Mouse (Mus musculus): ENCODE measurements at regions not wholly inside any gene's neighbourhood (a gene's known extent, or its start where the extent isn't known, plus 50 kb on each side); places are given as distances from the start of the nearest gene placed in this dataset.

DNA sequence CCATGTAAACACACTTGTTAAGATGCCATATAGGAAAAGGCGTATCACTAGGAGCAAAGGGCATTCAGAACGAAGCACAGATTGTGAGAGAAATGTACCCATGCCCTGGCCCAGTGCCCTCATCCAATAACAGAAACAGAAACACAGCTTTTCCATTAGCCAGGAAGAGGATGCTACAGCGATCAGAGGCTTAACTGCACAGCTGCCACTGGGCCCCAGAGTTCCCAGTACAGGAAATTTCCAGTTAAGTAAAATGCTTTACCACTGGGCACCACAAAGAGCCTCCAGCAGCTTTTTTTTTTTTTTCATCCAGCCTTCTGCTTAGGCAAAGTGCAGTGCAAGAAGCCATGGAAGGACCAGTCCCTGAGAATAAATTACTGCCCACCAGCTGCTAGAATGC lies 325.6 kb upstream of the Arid1b start:
- DNase-seq (ENCODE audit: low spot score), result no peak

DNA sequence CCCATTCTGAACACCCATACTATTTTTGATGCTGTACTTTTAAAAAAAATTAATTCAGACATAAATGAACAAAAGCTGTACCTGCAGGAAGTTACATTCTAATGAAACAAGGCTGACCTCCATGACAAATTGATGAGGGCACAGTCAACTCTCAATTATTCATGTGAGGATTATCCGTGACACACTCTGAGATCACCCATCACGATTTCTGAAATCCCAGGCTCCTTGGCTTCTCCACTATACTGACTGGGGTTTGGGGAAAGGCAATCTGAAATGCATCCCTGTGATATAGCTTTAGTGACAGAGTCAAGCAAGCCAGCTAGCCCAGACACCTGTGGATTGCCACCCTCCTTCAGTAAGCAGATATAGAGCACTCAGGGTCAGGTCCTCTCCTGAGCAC lies 320.9 kb upstream of the Arid1b start:
- DNase-seq (ENCODE audit: low spot score), result no peak

GRCm38 (mm10) chr17:4706421-4706820 lies 287.7 kb upstream of the Arid1b start:
- no peak for DNase-seq (ENCODE audit: low spot score)

DNA sequence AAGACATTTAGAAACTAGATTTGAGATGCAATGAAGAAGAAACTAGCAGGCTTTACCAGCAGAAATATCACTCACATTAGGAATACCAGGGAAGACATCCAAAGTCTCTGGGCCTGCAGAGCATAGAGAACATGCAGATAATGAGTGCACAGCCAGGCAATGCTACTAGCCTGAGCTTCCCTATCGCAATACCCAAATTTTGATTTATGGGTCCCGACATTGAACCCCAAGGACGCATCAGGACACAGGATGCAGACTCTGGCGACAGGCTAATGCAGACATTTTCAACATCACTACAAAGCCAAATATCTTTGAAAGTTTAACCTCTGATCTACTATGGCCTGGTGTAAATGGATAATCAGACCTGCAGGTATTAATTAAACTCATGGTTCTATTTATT lies 273.1 kb upstream of the Arid1b start:
- DNase-seq (ENCODE audit: low spot score), result no peak

- no peak for DNase-seq (ENCODE audit: low spot score)
These were observed 270.1 kb upstream of the Arid1b start for GRCm38 (mm10) chr17:4724031-4724430.

DNA sequence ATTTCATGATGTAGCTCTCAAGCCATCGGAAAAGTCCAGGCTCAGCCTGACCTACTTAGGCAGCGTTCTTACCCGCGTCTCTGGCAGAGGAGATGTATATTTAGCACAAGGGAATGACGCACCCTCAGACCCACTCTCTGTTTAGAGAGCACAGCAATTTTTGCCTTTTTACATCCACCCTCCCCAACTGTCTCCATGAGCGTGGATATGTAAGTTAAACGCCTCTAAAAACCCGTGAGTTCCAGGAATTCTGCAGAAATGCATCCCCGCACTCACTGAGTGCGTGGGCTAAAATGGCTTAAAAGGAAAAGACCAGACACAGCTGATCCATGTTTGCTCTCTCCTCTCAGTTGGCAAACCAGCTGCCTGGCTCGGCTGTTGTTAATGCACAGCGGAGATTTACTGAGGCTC lies 267.8 kb upstream of the Arid1b start:
- no peak for DNase-seq (ENCODE audit: low spot score)

DNA sequence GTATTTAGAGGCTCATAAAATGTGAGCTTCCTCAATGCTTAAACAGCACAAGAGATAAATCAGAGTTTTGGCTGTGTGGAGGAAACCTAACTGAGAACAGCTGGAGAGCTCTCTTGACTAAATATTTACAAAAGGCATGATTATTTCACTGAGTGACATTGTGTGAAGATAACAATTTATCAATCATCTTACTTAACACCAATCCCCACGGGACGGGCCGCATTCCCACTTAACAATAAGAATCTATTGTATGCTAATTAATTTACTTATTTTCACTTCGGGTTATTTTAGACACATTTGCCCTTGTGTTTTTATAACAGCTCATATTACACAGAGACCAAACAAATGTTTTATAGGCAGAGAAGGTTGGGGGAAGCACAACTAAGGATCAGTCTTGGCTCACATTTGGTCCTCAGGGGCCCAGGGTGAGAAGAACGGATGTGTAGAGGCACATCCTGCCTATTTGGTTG lies 259.7 kb upstream of the Arid1b start:
- no peak for DNase-seq (ENCODE audit: low spot score)

GRCm38 (mm10) chr17:4735185-4735584 lies 258.9 kb upstream of the Arid1b start:
- no peak for DNase-seq (ENCODE audit: low spot score)

- DNase-seq (ENCODE audit: low spot score), result no peak
These were observed 257.4 kb upstream of the Arid1b start for GRCm38 (mm10) chr17:4736689-4737088.

DNA sequence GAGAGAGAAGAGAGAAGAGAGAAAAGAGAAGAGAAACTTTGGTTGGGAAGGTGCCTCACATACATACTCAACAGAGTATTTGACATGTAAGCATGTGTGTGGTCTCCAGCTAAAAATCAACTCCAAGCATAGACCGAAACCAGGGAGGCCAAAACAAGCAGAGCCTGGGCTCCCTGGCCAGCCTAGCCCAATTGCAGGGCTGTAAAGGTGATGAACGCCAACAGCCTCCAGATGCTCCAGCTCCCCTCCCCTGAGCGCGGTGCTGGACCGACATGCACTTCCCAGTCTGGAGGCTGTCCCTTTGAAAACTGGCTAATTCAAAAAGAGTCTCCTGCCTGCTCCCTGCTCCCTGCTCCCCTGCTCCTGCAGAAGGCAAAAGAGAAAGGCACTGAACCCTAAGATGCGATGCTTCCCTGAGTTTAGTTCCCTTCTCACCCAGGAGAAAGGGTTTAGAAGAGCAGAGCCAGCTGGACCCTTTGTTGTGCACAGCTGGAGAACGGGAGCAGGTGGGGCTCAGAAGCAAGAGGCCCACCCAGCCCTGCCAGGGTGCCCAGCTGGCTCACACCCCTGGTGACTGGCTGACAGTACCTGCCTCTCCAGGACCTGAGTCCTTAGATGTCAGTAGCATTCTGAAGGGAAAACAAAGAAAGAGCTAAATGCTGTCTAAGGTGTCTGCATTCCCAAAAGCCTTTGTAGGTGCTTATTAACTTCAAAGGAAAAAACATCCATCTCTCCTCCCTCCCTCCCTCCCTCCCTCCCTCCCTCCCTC lies 255.2 kb upstream of the Arid1b start:
- no peak for DNase-seq (ENCODE audit: low spot score)

DNA sequence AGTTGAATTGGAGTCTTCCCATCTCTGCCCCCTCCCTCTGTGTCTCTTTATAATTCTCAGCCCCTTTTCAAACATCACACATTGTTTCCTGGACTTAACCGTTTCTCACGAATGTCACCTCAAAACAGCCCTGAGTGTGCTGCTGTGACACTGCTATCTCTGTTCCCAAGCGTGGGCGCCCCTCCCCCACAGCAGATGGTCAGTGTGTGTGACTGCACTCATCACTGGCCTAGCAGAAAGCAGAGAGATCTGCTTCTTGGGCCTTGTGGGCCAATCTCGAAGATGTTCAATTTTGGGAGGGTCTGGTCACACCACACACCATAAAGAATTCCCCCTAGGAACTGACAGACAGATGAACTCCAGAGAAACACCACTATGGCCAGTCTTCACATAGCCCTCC lies 253.3 kb upstream of the Arid1b start:
- no peak for DNase-seq (ENCODE audit: low spot score)

DNA sequence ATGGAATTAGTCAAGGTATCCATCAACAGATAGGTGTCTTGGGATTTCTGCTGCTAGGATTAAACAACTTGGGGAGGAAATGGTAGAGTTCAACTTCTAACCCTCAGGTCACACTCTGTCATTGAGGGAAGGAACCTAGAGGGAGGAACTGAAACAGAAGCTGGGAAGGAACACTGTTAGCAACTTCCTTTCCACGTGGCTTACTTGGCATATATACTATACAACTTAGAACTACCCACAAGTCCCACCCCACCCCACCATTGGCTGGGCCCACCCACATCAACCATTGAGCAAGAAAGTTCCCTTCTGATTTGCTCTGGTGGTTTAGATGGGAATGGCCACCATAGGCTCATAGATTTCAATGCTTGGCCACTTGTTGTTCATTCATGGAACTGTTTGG lies 251.8 kb upstream of the Arid1b start:
- DNase-seq (ENCODE audit: low spot score), result no peak

DNA sequence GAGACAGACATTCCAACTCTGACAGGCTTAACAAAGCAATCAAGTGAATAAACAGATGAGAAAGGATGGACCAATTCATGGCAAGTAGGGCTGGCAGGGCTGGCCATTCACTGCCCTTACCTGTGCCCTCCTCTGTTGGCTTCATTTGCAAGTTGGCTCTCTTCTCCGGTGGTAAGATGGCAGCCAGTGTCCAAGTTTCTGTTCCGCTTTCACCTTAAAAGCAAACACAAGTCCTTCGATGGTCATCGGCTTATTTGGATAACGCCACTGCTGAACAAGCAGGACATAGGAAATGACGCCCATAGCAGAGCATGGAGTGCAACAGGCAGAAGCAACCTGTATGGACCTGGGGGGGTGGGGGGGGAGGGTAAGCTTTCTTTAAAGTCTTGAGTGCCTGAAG lies 231.2 kb upstream of the Arid1b start:
- DNase-seq (ENCODE audit: low spot score), result no peak

GRCm38 (mm10) chr17:4765723-4766122 lies 228.4 kb upstream of the Arid1b start:
- no peak for DNase-seq (ENCODE audit: low spot score)

DNA sequence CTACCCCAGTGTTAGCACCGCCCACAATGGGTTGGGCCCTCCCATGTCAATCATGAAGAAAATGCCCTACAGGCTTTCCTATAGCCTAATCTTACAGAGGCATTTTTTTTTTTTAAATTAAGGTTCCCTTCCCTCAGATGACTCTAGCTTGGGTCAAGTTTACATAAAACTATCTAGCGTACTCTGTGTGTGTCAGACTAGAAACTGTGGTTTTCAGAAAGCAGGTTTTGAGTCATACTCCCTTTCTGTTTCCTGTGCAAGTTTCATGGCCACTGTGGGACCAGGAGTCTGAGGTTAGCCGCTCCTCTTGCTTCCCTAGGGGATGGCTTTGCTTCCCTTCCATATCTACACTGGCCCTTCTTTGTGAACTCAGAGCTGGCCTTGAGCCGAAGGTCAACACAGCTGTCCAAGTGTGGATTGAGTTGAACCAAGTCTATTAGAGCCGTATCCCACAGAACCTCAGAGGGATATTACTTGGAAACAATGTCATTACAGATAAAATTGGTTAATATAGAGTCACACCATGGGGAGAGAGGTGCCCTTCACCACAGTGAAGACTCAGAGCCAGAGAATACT lies 226.1 kb upstream of the Arid1b start:
- no peak for DNase-seq (ENCODE audit: low spot score)

DNA sequence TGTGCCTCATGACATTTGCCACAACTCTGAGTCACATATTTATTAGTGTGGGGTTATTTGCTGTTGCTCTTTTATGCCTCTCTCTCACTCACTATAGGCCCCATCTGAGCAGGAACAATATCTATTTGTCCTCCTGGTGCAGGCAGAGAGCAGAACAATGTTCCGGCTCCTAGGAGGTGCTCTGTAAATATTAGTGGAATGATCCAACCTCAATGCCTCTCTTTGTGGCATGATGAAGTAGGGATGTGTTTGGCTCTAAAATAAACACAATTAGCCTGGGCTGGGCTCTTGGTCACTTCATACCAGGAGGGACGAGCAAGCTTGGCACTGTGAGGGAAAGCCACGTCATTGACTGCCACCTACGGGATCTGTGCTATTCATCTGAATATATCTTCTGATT lies 224.8 kb upstream of the Arid1b start:
- DNase-seq (ENCODE audit: low spot score), result no peak

DNA sequence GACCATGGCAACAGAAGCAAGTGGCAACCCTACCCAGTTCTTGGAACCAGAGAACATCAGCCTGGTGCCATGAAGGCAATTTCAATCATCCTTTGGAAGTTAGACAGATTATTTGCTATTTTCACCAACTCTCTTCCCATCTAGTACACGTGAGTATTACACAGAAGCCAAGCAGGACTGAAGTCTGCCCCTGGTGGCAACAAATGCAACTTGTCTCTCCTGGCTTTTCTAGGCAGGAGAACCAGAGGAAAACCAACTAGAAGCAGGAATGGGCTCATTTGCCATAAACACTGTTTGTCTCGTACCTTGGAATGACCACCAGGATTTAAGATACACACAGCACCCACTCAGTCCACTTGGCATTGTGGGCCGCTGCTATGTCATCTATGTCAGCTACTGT lies 224.1 kb upstream of the Arid1b start:
- no peak for DNase-seq (ENCODE audit: low spot score)

GRCm38 (mm10) chr17:4778161-4778560 lies 216.0 kb upstream of the Arid1b start:
- DNase-seq (ENCODE audit: low spot score), result peak; percentile 88

DNA sequence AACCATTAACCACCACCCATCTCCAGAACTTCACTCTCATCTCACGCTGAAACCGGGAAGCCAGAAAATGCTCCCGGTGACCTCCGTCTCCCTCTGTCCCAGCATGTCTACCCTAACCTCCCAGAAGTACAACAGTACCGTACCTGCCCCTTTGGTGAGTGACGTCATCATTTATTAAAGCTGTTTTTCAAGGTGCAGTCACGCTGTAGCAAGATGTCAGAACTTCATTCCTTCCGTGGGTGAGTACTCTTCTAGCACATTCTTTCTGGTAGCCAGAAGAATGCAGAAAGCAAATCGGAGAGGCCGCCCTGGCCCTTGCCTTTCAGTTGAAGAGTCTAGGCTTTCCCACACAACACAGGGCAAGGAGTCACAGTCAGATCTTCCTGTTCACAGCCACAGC lies 215.1 kb upstream of the Arid1b start:
- no peak for DNase-seq (ENCODE audit: low spot score)

- no peak for DNase-seq (ENCODE audit: low spot score)
These were observed 212.5 kb upstream of the Arid1b start for GRCm38 (mm10) chr17:4781586-4781985.

DNA sequence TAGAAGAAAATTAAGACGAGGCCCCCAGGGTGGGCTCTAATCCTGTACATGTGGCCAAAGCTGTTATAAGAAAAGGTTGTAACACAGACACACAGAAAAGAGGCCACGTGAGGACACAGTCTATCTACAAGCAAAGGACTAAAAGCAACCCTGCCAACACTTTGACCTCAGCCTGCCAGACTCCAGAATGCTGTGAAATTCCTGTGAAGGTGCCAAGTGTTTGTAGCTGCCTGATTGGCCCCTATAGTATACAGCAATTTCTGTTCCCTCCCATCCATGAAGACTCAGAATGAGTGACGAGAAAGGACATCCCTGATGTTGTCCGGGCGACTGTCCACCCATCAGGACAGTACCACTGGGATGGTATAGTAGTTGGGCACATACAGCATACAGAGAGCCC lies 209.8 kb upstream of the Arid1b start:
- DNase-seq (ENCODE audit: low spot score), result no peak

DNA sequence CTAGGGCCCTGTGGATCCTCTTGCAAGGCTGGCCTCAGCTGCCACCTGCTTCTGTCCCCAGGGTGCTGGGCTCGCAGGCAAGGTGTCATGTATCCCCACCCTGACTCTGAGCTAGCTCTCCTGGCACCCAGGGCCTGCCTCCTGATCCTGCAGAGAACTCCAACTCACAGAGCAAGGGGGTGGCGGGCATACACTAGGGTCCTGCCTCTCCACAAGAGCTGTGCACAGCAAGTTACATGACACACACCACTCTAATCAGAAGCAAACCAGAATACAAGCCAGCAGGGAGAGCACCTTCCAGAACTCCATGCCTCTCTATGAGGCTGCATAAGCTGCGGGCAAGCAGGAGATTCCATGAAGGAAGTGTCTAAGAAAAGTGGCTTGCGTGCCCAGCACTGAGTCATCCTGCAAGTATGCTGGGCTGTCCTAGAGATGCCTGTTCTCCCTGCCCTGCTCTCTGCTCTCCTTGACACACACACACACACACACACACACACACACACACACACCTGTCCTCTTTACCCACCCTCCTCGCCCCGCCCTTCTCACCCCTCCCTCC lies 208.8 kb upstream of the Arid1b start:
- DNase-seq (ENCODE audit: low spot score), result no peak

- DNase-seq (ENCODE audit: low spot score), result no peak
These were observed 207.6 kb upstream of the Arid1b start for GRCm38 (mm10) chr17:4786524-4786923.

DNA sequence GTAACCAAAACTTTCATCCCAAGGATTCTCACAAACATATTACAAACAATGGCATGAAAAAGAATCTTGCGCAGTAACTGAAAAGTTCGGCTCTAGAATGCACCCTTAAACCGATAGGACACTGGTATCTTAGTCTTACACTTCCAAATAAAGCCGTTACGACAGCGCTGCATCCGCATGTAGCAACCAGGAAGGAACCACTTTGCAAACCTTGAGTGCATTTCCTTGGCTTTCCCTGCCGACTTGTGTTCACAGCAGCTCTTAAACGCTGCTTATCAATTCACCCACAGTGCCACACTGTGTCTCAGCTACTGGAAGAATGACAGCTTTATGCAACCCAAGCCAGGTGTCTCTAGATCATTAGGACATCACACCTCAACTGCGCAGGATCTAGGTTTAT lies 202.3 kb upstream of the Arid1b start:
- no peak for DNase-seq (ENCODE audit: low spot score)

Data from testis, postnatal 10 days (tissue).